Mouse (Mus musculus) liver, adult (tissue): ENCODE measurements around the gene Tnks2.

ENCODE experiments used
- GATA4 ChIP-seq: IDR thresholded peaks from 2 replicates; pipeline ENCODE4 v1.6.1; 2014; ENCODE audit warnings: mild to moderate bottlenecking, low read length; ENCODE audit not compliant: insufficient replicate concordance

Gene Tnks2

GRCm38 (mm10) chr19:36909676-36910292 is 75.8 kb downstream of the Tnks2 start:
- TF ChIP-seq GATA4 = no peak

GRCm38 (mm10) chr19:36910424-36911045 is 76.5 kb downstream of the Tnks2 start:
- no peak for TF ChIP-seq GATA4

- no peak for TF ChIP-seq GATA4
Measured at GRCm38 (mm10) chr19:36913064-36913463, 79.0 kb downstream of the Tnks2 start.

GRCm38 (mm10) chr19:36916206-36916605 is 82.2 kb downstream of the Tnks2 start:
- TF ChIP-seq GATA4 = no peak

GRCm38 (mm10) chr19:36916876-36917389 is 82.9 kb downstream of the Tnks2 start:
- no peak for TF ChIP-seq GATA4

GRCm38 (mm10) chr19:36918441-36919301 is 84.6 kb downstream of the Tnks2 start:
- TF ChIP-seq GATA4 = no peak

GRCm38 (mm10) chr19:36919466-36919865 is 85.4 kb downstream of the Tnks2 start, which contains the start of gene Fgfbp3:
Gene Fgfbp3 (minus strand): TSS chr19:36919615.
- no peak for TF ChIP-seq GATA4

GRCm38 (mm10) chr19:36922015-36922414 is 88.0 kb downstream of the Tnks2 start:
- no peak for TF ChIP-seq GATA4

- TF ChIP-seq GATA4 = no peak
Measured at GRCm38 (mm10) chr19:36922936-36923335, 88.9 kb downstream of the Tnks2 start.

- no peak for TF ChIP-seq GATA4
Measured at GRCm38 (mm10) chr19:36925671-36926552, 91.9 kb downstream of the Tnks2 start, which contains the start of gene Btaf1. Gene Btaf1 (plus strand): TSS chr19:36926079.

- TF ChIP-seq GATA4 = no peak
Measured at GRCm38 (mm10) chr19:36926553-36927236, 92.7 kb downstream of the Tnks2 start.

- TF ChIP-seq GATA4 = no peak
Measured at GRCm38 (mm10) chr19:36927800-36928361, 93.8 kb downstream of the Tnks2 start.

GRCm38 (mm10) chr19:36929816-36930215 is 95.8 kb downstream of the Tnks2 start:
- no peak for TF ChIP-seq GATA4

- no peak for TF ChIP-seq GATA4
Measured at GRCm38 (mm10) chr19:36932097-36932496, 98.1 kb downstream of the Tnks2 start.
